Mouse (Mus musculus) gastrocnemius, postnatal 4 days (tissue): Measurements from ENCODE around the gene Fkbp1a. TPM values are rescaled to one million over a fixed set of nuclear protein-coding genes. Genes with fewer than 3 reads are reported as not detected.

Experiments used
- DNase-seq, 2 experiments: peaks; one replicate each; pipeline ENCODE4 v3.0.0; 2021 to 2022; ENCODE audit warnings: low spot score in 2 of 2, mixed read lengths in 2 of 2
- long read RNA-seq, 2 experiments: library from polyadenylated mRNA; stranded (forward); transcript quantifications; one replicate each; pipeline ENCODE4 v2.0.0; 2021
- total RNA-seq, 2 experiments: library from RNA; stranded (reverse); gene quantifications; 2 replicates each; pipeline ENCODE4 v1.2.3; 2021

Gene Fkbp1a
- total RNA-seq = 100 to 1,000 TPM; 292 to 323 TPM
- long read RNA-seq, experiment 1, transcript Fkbp1a-201 (5 exons, 1,658 nt) = major isoform, 400 of 464 reads
- long read RNA-seq, experiment 1, partial matches to known transcripts = 9 of 464 reads
- long read RNA-seq, experiment 1, other reads (novel, unspliced or antisense) = 47 of 464 reads
- long read RNA-seq, experiment 2, transcript Fkbp1a-201 (5 exons, 1,658 nt) = major isoform, 381 of 466 reads
- long read RNA-seq, experiment 2, transcript Fkbp1a-210 (4 exons, 438 nt) = minor isoform, 5 of 466 reads
- long read RNA-seq, experiment 2, partial matches to known transcripts = 9 of 466 reads
- long read RNA-seq, experiment 2, other reads (novel, unspliced or antisense) = 64 of 466 reads

GRCm38 (mm10) chr2:151542323-151543062 is at the start of gene Fkbp1a:
Fkbp1a (plus strand) TSS chr2:151542483.
- DNase-seq = peak; percentile 98 to 99

- peak; percentile 95 to 96 for DNase-seq
Observed at GRCm38 (mm10) chr2:151494035-151494803, 48.1 kb upstream of the Fkbp1a start, which contains the start of gene Nsfl1c. Nsfl1c (plus strand) TSS chr2:151494182.

GRCm38 (mm10) chr2:151498358-151498757 is 43.9 kb upstream of the Fkbp1a start:
- no peak for DNase-seq

- no peak for DNase-seq
Observed at GRCm38 (mm10) chr2:151500442-151501007, 41.8 kb upstream of the Fkbp1a start.

- DNase-seq = no peak
Observed at GRCm38 (mm10) chr2:151504226-151504625, 38.1 kb upstream of the Fkbp1a start.

- peak; percentile 34 to 68 for DNase-seq
Observed at GRCm38 (mm10) chr2:151512199-151512598, 30.1 kb upstream of the Fkbp1a start.

GRCm38 (mm10) chr2:151513525-151514285 is 28.6 kb upstream of the Fkbp1a start:
- DNase-seq = no peak

- no peak for DNase-seq
Observed at GRCm38 (mm10) chr2:151519000-151519399, 23.3 kb upstream of the Fkbp1a start.

GRCm38 (mm10) chr2:151524324-151525041 is 17.8 kb upstream of the Fkbp1a start:
- no peak for DNase-seq

- DNase-seq = no peak
Observed at GRCm38 (mm10) chr2:151525520-151525919, 16.8 kb upstream of the Fkbp1a start.

GRCm38 (mm10) chr2:151528066-151528465 is 14.2 kb upstream of the Fkbp1a start:
- no peak for DNase-seq

- DNase-seq = no peak
Observed at GRCm38 (mm10) chr2:151529169-151529568, 13.1 kb upstream of the Fkbp1a start.

GRCm38 (mm10) chr2:151530378-151531230 is 11.7 kb upstream of the Fkbp1a start:
- DNase-seq = no peak

GRCm38 (mm10) chr2:151533632-151534031 is 8.7 kb upstream of the Fkbp1a start:
- DNase-seq = no peak

- no peak for DNase-seq
Observed at GRCm38 (mm10) chr2:151535961-151536617, 6.2 kb upstream of the Fkbp1a start.

- no peak for DNase-seq
Observed at GRCm38 (mm10) chr2:151536618-151536974, 5.7 kb upstream of the Fkbp1a start.

- DNase-seq = no peak
Observed at GRCm38 (mm10) chr2:151538646-151539045, 3.6 kb upstream of the Fkbp1a start.
